Mouse (Mus musculus) urinary bladder, adult 2 months (tissue): ENCODE results near the gene Gm14440. TPM values are rescaled to one million over a fixed set of nuclear protein-coding genes. Genes with fewer than 3 reads are reported as not detected.
"Not testable (repeated sequence)": the region's sequence is repeated elsewhere in the genome, so short reads cannot be mapped to it uniquely, and the experiment has no call there.

Experiments
- DNase-seq: peaks from one replicate; pipeline ENCODE4 v3.0.0; 2022; ENCODE audit warnings: low spot score
- polyA plus RNA-seq: library from polyadenylated mRNA; depleted of rRNA; stranded (reverse); fragments of >200 nt; gene quantifications from 2 replicates; pipeline ENCODE4 v1.2.3, GENCODE M21; 2012; rRNA removed

The Gm14440 gene
- polyA plus RNA-seq, result not detected in 2 replicates

- DNase-seq, result not testable (repeated sequence)
These were observed at the start of gene Gm14440 for GRCm38 (mm10) chr2:175274825-175275224. Gm14440 (plus strand) TSS chr2:175275125.

Other genes starting within 250 kb of the Gm14440 start
- 0.47 and 1.0 TPM in 2 replicates for gene Gm14393, start 207.3 kb upstream of the Gm14440 start, polyA plus RNA-seq
- 9.5 and 11.4 TPM in 2 replicates for gene Gm14399, start 133.1 kb upstream of the Gm14440 start, polyA plus RNA-seq
- gene Gm14443, start 99.3 kb upstream of the Gm14440 start, polyA plus RNA-seq, result 1.2 and 1.4 TPM in 2 replicates
- 12.6 and 12.8 TPM in 2 replicates for gene Gm14391, start 68.2 kb upstream of the Gm14440 start, polyA plus RNA-seq
- gene Gm4631, start 63.1 kb downstream of the Gm14440 start, polyA plus RNA-seq, result 15.8 and 17.0 TPM in 2 replicates
- 3.3 and 4.8 TPM in 2 replicates for gene Zfp968, start 97.3 kb downstream of the Gm14440 start, polyA plus RNA-seq
- gene Gm4724, start 160.7 kb downstream of the Gm14440 start, polyA plus RNA-seq, result 18.4 and 20.8 TPM in 2 replicates
- 3.3 and 4.1 TPM in 2 replicates for gene Zfp965, start 194.9 kb downstream of the Gm14440 start, polyA plus RNA-seq